Mouse (Mus musculus) hindbrain, embryonic 16.5 days (tissue): ENCODE results near the gene Ntrk3. TPM values are rescaled to one million over a fixed set of nuclear protein-coding genes. Genes with fewer than 3 reads are reported as not detected.
A peak's percentile ranks its signal among the peaks of the same experiment; 100 is the strongest.

Experiments used
- ATAC-seq: fragments of 200-750 bp; cut with Nextera tagmentation; 2 replicates; pipeline ENCODE4 v1.8.0; 2017; ENCODE audit warnings: moderate TSS enrichment, moderate library complexity
- H3K27ac ChIP-seq: fragments of 300-500 bp; sonication (generic); 2 replicates; pipeline ENCODE4 v1.5.1; 2014; ENCODE audit warnings: low read depth, mild to moderate bottlenecking, control low read depth, low read length, moderate library complexity
- H3K27me3 ChIP-seq: fragments of 300-500 bp; sonication (generic); replicated peaks from 2 replicates; pipeline ENCODE4 v1.6.1; 2014; ENCODE audit warnings: low read length; ENCODE audit not compliant: control insufficient read depth, insufficient read depth
- H3K36me3 ChIP-seq: fragments of 300-500 bp; sonication (generic); 2 replicates; pipeline ENCODE4 v1.6.1; 2014; ENCODE audit warnings: mild to moderate bottlenecking, low read length, moderate library complexity, mixed read lengths; ENCODE audit not compliant: control insufficient read depth, insufficient read depth
- H3K4me1 ChIP-seq: fragments of 300-500 bp; sonication (generic); 2 replicates; pipeline ENCODE4 v1.6.1; 2014; ENCODE audit warnings: low read depth, low read length; ENCODE audit not compliant: control insufficient read depth, insufficient read depth
- H3K4me2 ChIP-seq: fragments of 300-500 bp; sonication (generic); 2 replicates; pipeline ENCODE4 v1.6.1; 2014; ENCODE audit warnings: mild to moderate bottlenecking, low read length, control low read depth, moderate library complexity
- H3K4me3 ChIP-seq: fragments of 300-500 bp; sonication (generic); 2 replicates; pipeline ENCODE4 v1.5.1; 2014; ENCODE audit warnings: mild to moderate bottlenecking, low read length, control low read depth, moderate library complexity
- H3K9ac ChIP-seq: fragments of 300-500 bp; sonication (generic); 2 replicates; pipeline ENCODE4 v1.6.1; 2014; ENCODE audit warnings: low read depth, mild to moderate bottlenecking, control low read depth, low read length, moderate library complexity
- H3K9me3 ChIP-seq: fragments of 300-500 bp; sonication (generic); 2 replicates; pipeline ENCODE4 v1.6.1; 2014; ENCODE audit warnings: mild to moderate bottlenecking, low read length, moderate library complexity; ENCODE audit not compliant: control insufficient read depth
- WGBS: fragments of 180-500 bp; shearing (Covaris S2); extraction: QIAGEN DNeasy Blood & Tissue Kit; methylation state at CpG from one replicate; pipeline ENCODE4 v1.1.7; 2014; 5-methylcytosine and 5-hydroxymethylcytosine counted together
- polyA plus RNA-seq: library from polyadenylated mRNA; unstranded; fragments of >200 nt; fragmentation: Nextera tagmentation; extraction: Ambion mirVana; gene quantifications from 2 replicates; pipeline ENCODE4 v1.2.1, GENCODE M21; 2015

Gene Ntrk3
- polyA plus RNA-seq, 1 experiment from 2014 or later, result 23.8 TPM

GRCm38 (mm10) chr7:78483729-78484128 lies 254.1 kb downstream of the Ntrk3 start:
- WGBS, result 84% methylated on average over 3 of the region's 3 CpGs
- Histone ChIP-seq H3K4me2 (no peak overlapping the region), H3K27me3 (no peaks in the 10 kb centered on the region), H3K9ac (no peak overlapping the region), H3K27ac (no peak overlapping the region), H3K4me1 (peaks cover 6% of the 10 kb centered on the region; the same call in 1 of the 2 replicates), H3K4me3 (no peak overlapping the region), H3K36me3 (no peaks in the 10 kb centered on the region), H3K9me3 (no peaks in the 10 kb centered on the region)
- ATAC-seq, result peak; percentile 63

- Histone ChIP-seq H3K27ac (no peak overlapping the region; the same call in 1 of the 2 replicates), H3K9me3 (no peaks in the 10 kb centered on the region), H3K4me1 (peaks cover 6% of the 10 kb centered on the region; the same call in 1 of the 2 replicates), H3K36me3 (no peaks in the 10 kb centered on the region), H3K27me3 (no peaks in the 10 kb centered on the region), H3K9ac (no peak overlapping the region), H3K4me3 (no peak overlapping the region), H3K4me2 (no peak overlapping the region)
- WGBS, result 48% methylated on average over 2 of the region's 2 CpGs
- ATAC-seq, result no peak
Observed at GRCm38 (mm10) chr7:78483061-78483460, 254.8 kb downstream of the Ntrk3 start.

GRCm38 (mm10) chr7:78478881-78479280 lies 258.9 kb downstream of the Ntrk3 start:
- no peak overlapping the region for H3K4me2 ChIP-seq
- no peaks in the 10 kb centered on the region for H3K9me3 ChIP-seq

GRCm38 (mm10) chr7:78471755-78472154 lies 266.1 kb downstream of the Ntrk3 start:
- H3K36me3 ChIP-seq, result no peaks in the 10 kb centered on the region
- 74% methylated on average over 4 of the region's 4 CpGs for WGBS
- no peaks in the 10 kb centered on the region for H3K9me3 ChIP-seq
- no peak overlapping the region for H3K9ac ChIP-seq
- H3K27me3 ChIP-seq, result no peaks in the 10 kb centered on the region
- ATAC-seq, result no peak
- H3K27ac ChIP-seq, result no peak overlapping the region
- H3K4me2 ChIP-seq, result no peak overlapping the region
- no peak overlapping the region for H3K4me3 ChIP-seq
- H3K4me1 ChIP-seq, result no peaks in the 10 kb centered on the region

More at GRCm38 (mm10) chr7:78478881-78479280, 258.9 kb downstream of the Ntrk3 start:
- ATAC-seq, result no peak
- Histone ChIP-seq H3K27me3 (no peaks in the 10 kb centered on the region), H3K9ac (no peak overlapping the region), H3K4me1 (peaks cover 2% of the 10 kb centered on the region; the same call in 1 of the 2 replicates), H3K36me3 (0 out of 2 replicates have a peak, but pooled peaks cover 2% of the 10 kb centered on the region), H3K4me3 (no peak overlapping the region), H3K27ac (no peak overlapping the region)
- WGBS, result 46% methylated on average over 2 of the region's 2 CpGs

- no peaks in the 10 kb centered on the region for H3K27me3 ChIP-seq
- H3K4me2 ChIP-seq, result no peak overlapping the region
- no peaks in the 10 kb centered on the region for H3K9me3 ChIP-seq
- no peak overlapping the region for H3K9ac ChIP-seq
- no peak for ATAC-seq
- WGBS, result 82% methylated on average over 1 of the region's 1 CpGs
- no peaks in the 10 kb centered on the region for H3K36me3 ChIP-seq
- H3K27ac ChIP-seq, result no peak overlapping the region
- H3K4me3 ChIP-seq, result no peak overlapping the region
- H3K4me1 ChIP-seq, result no peaks in the 10 kb centered on the region
Observed at GRCm38 (mm10) chr7:78471270-78471669, 266.5 kb downstream of the Ntrk3 start.

GRCm38 (mm10) chr7:78462605-78463004 lies 275.2 kb downstream of the Ntrk3 start:
- Histone ChIP-seq H3K36me3 (peaks cover 10% of the 10 kb centered on the region), H3K4me3 (no peak overlapping the region), H3K27ac (no peak overlapping the region), H3K4me1 (no peaks in the 10 kb centered on the region), H3K4me2 (no peak overlapping the region), H3K9me3 (no peaks in the 10 kb centered on the region), H3K9ac (no peak overlapping the region), H3K27me3 (no peaks in the 10 kb centered on the region)
- ATAC-seq, result no peak
- WGBS, result 72% methylated on average over 5 of the region's 5 CpGs

- Histone ChIP-seq H3K9ac (no peak overlapping the region), H3K27me3 (no peaks in the 10 kb centered on the region), H3K4me2 (no peak overlapping the region), H3K27ac (no peak overlapping the region), H3K4me3 (no peak overlapping the region), H3K9me3 (no peaks in the 10 kb centered on the region), H3K36me3 (peaks cover 10% of the 10 kb centered on the region), H3K4me1 (no peaks in the 10 kb centered on the region)
- 88% methylated on average over 1 of the region's 1 CpGs for WGBS
- ATAC-seq, result no peak
Observed at GRCm38 (mm10) chr7:78459021-78459420, 278.8 kb downstream of the Ntrk3 start.

GRCm38 (mm10) chr7:78451666-78452065 lies 286.1 kb downstream of the Ntrk3 start:
- no peak overlapping the region for H3K27ac ChIP-seq
- H3K36me3 ChIP-seq, result no peaks in the 10 kb centered on the region
- no peak overlapping the region for H3K9ac ChIP-seq
- no peak for ATAC-seq
- H3K4me3 ChIP-seq, result no peak overlapping the region
- H3K9me3 ChIP-seq, result no peaks in the 10 kb centered on the region
- no peaks in the 10 kb centered on the region for H3K27me3 ChIP-seq
- no peak overlapping the region for H3K4me2 ChIP-seq
- no peaks in the 10 kb centered on the region for H3K4me1 ChIP-seq
- 87% methylated on average over 2 of the region's 2 CpGs for WGBS

GRCm38 (mm10) chr7:78449909-78450592 lies 287.8 kb downstream of the Ntrk3 start:
- no peaks in the 10 kb centered on the region for H3K36me3 ChIP-seq
- no peak overlapping the region for H3K4me2 ChIP-seq
- no peak overlapping the region for H3K27ac ChIP-seq
- no peaks in the 10 kb centered on the region for H3K4me1 ChIP-seq
- ATAC-seq, result peak; percentile 77
- no peak overlapping the region for H3K9ac ChIP-seq
- H3K9me3 ChIP-seq, result no peaks in the 10 kb centered on the region
- 75% methylated on average over 6 of the region's 6 CpGs for WGBS
- no peaks in the 10 kb centered on the region for H3K27me3 ChIP-seq
- H3K4me3 ChIP-seq, result no peak overlapping the region
